Mouse (Mus musculus): ENCODE results near the gene Sox15. TPM values are rescaled to one million over a fixed set of nuclear protein-coding genes. Genes with fewer than 3 reads are reported as not detected.
A peak's percentile ranks its signal among the peaks of the same experiment; 100 is the strongest.

Sox15 gene
- total RNA-seq, 2 experiments from 2014 or later, result not detected

DNA sequence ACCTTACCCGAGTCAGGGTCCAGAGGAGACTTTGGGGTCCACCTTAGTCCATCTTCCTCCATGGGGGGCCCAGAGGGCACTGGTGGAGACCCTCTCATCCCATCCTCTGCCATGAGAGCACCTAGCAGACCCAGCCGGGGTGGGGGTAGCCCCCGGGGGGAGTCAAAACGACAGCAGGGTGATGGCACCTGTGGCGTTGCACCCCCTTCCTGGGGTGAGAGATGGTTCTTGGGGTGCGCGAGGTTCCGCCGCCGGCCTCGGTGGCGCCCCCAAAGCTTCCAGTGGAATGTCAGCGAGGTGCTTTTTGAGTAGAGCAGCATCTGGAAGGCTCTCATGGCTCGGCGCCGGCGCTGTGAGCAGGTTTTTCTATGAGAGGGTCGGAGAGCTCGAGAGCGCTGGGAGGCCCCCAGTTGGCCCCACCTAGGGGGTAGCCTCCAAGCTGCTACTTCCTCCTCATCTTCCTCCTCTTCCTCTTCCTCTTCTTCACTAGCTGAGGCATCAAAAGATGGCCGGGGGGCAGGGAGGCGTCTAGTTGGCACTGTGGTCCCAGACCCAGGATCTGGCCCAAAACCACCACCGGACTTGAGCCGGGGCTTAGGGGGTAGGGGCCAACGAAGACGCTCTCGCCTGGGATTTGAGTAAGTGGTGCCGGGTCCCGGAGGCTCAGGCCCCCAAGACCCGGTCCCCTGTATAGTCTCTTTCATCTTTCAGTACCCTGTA lies 25.2 kb downstream of the Sox15 start:
- no peak for DNase-seq

DNA sequence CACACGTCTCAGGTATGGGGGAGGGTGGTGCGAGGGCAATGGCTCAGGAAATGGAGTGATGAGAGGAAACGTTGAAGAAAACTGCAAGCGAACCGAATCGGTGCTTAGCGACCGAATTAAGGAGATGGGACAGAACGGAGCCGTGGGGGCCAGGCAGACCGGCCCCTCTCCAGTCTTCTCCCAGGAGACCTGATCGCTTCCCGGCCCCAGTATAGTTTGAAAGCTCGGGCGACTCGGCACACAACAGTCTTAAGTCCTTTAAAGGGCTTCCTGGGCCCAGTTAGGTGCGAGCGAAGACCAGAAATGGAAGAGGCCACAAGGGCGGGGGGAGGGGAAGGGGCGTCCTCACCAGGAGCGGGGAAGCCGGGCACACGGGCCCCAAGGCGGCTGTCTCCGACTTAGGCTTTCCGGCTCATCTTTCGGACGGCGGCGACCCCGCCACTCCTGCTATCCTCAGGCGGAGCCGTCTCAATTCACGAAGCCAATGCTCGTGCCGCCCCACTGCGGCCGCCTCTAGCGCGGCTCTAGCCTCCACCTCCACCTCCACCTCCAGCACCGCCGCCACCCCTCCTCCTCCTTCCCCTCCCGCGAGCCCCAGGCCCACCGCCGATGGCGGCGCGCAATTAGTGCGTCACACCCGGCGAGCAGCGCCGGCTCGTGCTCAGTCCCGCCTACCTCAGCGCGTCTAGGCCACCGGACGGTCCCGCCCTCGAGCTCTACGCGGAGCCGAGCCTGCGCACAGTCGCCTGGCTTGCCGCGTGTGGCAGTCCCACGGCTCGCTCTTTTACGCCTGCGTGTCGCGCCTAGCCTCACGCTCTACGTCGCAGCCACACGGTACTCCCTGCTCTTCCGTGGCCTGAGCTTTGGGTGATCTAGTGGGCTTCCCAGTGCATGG lies 26.4 kb downstream of the Sox15 start, which contains the start of gene Senp3:
TSS of gene Senp3 (minus strand) at position 771 of the 895 bp plus-strand sequence.
- peak; percentile 97 for DNase-seq

DNA sequence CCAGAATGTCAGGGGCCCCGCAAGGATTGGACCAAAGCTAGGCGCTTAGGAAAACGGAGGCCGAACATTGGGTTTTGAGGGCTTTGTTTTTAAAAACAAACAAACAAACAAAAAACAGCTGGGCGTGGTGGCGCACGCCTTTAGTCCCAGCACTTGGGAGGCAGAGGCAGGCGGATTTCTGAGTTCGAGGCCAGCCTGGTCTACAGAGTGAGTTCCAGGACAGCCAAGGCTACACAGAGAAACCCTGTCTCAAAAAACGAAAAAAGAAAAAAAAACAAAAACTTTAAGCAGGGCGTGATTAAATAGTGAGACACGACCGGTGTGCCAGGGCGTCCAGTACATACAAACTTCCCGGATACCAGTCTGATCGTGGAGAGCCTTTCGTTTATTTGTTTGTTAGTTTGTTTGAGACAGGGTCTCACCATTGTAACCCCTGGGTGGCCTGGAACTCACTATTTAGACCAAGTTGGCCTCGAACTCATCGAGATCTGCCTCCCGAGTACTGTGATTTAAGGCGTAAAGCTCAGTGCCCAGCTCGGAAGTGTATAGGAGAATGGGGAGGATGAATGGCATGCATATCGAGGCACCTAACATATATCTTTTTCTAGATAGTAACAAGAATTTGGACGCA lies 27.2 kb downstream of the Sox15 start:
- DNase-seq, result no peak

- peak; percentile 93 for DNase-seq
Observed at GRCm38 (mm10) chr11:69682840-69683533, 27.9 kb downstream of the Sox15 start.

DNA sequence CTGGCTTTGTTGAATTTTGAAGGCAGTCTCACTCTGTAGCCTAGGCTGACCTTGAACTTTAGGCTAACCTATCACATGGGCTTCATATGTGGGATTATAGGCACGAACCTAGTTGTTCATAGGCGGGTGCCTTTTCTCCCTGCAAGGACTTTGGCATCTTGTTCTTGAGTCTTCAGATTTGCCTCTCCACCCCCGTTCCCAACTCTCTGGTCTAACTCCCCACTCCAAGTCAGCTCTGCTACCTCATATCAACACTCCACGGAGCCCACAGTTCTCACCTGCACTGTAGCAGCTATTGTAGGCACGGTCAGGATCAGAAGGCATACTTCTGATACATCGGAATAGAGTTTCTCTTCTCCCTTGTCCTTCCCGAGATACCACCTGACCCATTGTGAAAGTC lies 28.5 kb downstream of the Sox15 start:
- no peak for DNase-seq

GRCm38 (mm10) chr11:69684128-69684745 lies 29.1 kb downstream of the Sox15 start:
- DNase-seq, result no peak

- DNase-seq, result peak; percentile 20
Observed at GRCm38 (mm10) chr11:69684936-69685335, 29.8 kb downstream of the Sox15 start.

- peak; percentile 83 for DNase-seq
Observed at GRCm38 (mm10) chr11:69685526-69686148, 30.5 kb downstream of the Sox15 start, which contains the start of gene Tnfsf13. Gene Tnfsf13 (minus strand): TSS chr11:69685784.

DNA sequence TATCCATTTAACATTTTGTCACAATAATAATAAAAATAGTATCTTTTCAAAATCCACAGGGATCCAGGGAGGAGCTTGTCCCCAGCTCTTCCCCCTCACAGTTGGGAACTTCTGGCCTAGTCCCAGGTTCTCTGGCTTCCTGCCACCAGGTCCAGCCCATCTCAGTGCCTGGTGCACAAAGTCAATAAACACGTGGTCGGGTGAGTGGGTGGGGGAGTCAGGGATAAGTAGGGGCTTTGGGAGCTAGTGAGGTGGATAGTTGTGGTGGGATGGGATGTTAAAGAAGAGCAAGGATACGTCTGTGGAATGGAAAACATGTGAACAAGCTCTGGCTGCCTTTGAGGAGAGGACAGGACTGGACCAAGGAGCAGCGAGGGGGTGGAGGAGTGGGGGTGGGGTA lies 31.3 kb downstream of the Sox15 start:
- DNase-seq, result peak; percentile 80

DNA sequence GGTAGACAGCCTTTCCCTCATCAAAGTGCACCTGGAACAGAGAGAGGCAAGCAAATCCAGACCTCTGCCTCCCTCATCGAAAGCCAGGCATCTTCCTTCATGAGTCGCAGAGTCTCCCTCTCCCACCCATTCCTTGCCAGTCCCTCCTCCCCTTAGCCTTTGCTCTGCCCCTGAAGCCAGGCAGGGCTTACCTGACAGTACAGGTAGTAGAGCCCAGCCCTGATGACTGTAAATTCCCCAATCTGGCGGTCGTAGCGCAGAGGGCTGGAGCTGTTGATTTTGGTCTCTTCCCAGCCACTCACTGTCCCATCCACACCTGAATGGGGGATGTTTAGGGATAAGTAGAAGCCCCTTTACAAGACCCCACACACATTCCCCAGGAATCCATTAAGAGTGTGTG lies 31.9 kb downstream of the Sox15 start:
- DNase-seq, result no peak

- DNase-seq, result no peak
Observed at GRCm38 (mm10) chr11:69689891-69690290, 34.8 kb downstream of the Sox15 start.

GRCm38 (mm10) chr11:69692196-69692811 lies 37.2 kb downstream of the Sox15 start:
- DNase-seq, result no peak

- DNase-seq, result no peak
Observed at GRCm38 (mm10) chr11:69692863-69693262, 37.7 kb downstream of the Sox15 start.

DNA sequence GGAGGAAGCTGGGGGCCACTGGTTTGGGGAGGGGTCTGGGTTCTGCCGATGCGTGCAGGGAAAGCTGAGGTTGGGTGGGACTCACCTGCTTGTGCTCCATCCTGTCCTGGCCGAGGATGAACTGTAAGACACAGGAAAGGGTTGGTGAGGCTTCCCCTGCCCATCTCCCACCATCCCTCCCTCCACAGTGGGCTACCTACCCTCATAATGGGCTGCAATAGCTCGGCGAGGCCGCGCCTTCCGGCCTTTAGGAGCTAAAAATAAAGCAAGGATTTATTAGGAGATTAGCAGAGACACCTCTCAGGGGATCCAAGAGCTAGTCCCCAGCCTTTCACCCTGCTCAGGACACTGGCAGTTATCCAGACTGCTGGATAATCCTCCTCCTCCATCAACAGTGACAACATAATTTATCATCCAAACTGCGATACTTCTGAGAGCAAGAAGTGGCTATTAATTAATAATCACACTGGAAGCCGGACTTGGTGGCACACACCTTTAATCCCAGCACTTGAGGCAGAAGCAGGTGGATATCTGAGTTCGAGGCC lies 38.4 kb downstream of the Sox15 start:
- no peak for DNase-seq

- no peak for DNase-seq
Observed at GRCm38 (mm10) chr11:69695046-69695360, 39.9 kb downstream of the Sox15 start.

DNA sequence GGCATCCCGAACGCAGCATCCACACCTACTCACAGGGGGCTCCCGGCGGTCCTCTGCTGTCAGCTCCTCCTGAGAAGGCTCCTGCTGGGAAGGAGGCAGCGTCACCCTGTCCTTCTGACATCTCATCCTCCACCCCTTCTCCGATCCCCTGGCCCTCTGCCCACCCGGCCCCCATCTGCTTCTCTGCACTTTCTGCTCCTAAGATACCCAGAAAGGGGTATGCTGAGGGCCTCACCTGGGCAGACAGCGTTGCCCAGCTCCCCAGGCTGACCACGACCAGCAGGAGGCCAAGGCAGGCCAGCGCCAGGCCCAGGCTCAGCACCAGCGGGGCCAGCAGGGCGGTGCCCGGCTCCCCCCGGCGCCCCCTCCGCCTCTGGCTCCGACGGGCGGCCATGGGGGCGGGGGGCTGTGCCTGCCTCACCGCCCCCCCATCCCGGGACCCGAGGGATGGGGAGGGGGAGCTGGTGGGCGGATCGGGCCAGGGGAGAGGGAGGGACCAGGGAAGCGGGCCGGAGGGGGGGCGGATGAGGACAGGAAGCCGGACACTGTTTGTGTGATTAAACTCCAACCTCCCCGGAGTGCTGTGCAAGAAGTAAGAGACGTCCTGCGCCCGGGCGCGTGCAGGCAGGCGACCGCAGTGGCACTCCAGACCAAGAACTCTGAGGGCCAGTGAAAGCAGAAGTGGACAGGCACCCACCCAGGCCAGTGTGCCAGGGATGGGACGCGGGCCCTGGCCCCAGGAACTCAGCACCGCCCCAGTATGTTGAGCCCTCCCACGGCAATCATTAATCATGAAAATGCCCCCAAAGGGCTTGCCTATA lies 40.5 kb downstream of the Sox15 start, which contains the start of the genes Tnfsf12 and Tnfsfm13:
TSS of gene Tnfsf12 (minus strand) at position 489 of the 821 bp plus-strand sequence.
TSS of gene Tnfsfm13 (minus strand) at position 738 of the 821 bp plus-strand sequence.
- DNase-seq, result peak; percentile 82

- DNase-seq, result no peak
Observed at GRCm38 (mm10) chr11:69697396-69697795, 42.3 kb downstream of the Sox15 start.

GRCm38 (mm10) chr11:69698574-69698973 lies 43.5 kb downstream of the Sox15 start:
- DNase-seq, result no peak

DNA sequence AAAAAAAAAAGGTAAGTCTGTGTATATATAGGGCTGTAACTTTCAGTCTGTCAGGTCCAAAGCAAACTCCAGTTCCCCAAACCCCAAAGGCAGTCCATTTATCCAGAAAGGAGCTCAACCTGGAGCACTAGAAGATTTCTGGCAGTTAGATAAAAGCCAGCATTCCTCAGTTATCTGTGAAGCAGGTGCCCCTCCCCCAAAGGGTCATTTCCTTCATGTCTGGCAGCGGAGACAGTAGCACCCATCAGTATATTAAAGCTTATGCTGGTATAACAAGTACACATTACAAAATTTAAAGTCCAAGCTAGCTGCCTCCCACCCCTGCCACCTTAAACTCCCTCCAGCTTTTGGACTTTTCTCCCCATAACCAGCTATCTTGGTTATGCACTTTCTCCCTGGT lies 44.5 kb downstream of the Sox15 start:
- no peak for DNase-seq
